In the genomic region with DNA sequence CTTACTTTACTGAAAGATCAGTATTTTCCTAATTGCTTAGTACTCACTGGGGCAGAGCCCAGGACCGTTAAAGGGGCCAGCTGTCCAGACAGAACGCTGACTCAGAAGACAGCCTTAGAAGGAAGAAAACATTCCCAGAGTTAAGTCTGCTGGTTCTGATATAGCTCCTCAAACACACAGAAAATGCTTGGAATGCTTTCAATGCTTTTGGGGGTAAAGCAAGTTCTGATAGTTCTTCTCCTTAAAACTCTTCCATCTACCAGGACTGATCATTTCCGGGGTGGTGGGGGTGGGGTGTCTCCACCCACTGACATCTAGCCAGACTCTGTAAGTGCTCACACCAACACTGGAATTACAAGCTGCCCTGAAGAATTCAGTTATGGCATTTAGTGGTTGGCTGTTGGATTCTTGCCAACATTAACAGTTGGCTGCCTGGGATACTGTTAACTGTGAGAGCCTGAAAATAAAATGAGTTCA, we compare ENCODE assay signal across 8 mouse cellular contexts.
DNase-seq lines count a peak whose midpoint lies in the region; ATAC-seq and TF ChIP-seq lines count a peak whose summit lies in the region.

No protein-coding gene starts in this region.

- ATAC-seq in liver, embryonic 12.5 days, result no peak
- ATAC-seq in liver, postnatal 0 days, result no peak

- DNase-seq in liver, postnatal 0 days, result no peak
- DNase-seq in cerebellum, adult 11-12 months, result peak; percentile 37
- peak; percentile 78 for DNase-seq in heart, embryonic 10.5 days (ENCODE audit: low spot score)
- peak; percentile 71 for DNase-seq in kidney, postnatal 14 days
- DNase-seq in lung, postnatal 36 days, result peak; percentile 78
- no peak for DNase-seq in spleen, adult 12 weeks (ENCODE audit: low spot score)
- no peak for DNase-seq in thymus, postnatal 4 days

- peaks cover 14% of the 10 kb centered on the region for H3K4me1 ChIP-seq in liver, embryonic 12.5 days
- 0 out of 2 replicates have a peak, but pooled peaks cover 2% of the 10 kb centered on the region for H3K4me1 ChIP-seq in liver, postnatal 0 days (ENCODE audit: insufficient read depth)
- peaks cover 31% of the 10 kb centered on the region for H3K4me1 ChIP-seq in heart, embryonic 10.5 days

- TF ChIP-seq EP300 in liver, postnatal 0 days (IDR thresholded peaks at IDR 0.05; ENCODE audit: low read depth), result no peak

- H3K9me3 ChIP-seq in liver, embryonic 12.5 days (replicated peaks), result no peaks in the 10 kb centered on the region
- no peaks in the 10 kb centered on the region for H3K9me3 ChIP-seq in liver, postnatal 0 days (ENCODE audit: low read length)
- H3K9me3 ChIP-seq in heart, embryonic 10.5 days, result no peaks in the 10 kb centered on the region

- no peak for TF ChIP-seq CTCF in liver, postnatal 0 days (IDR thresholded peaks at IDR 0.05; ENCODE audit: low read depth)

- no peaks in the 10 kb centered on the region for H3K27me3 ChIP-seq in liver, embryonic 12.5 days (replicated peaks)
- H3K27me3 ChIP-seq in liver, postnatal 0 days (ENCODE audit: insufficient read depth, low read length), result no peaks in the 10 kb centered on the region
- H3K27me3 ChIP-seq in heart, embryonic 10.5 days (ENCODE audit: insufficient read depth, poor library complexity, severe bottlenecking), result no peaks in the 10 kb centered on the region

- H3K36me3 ChIP-seq in liver, embryonic 12.5 days, result peaks cover 30% of the 10 kb centered on the region
- peaks cover 20% of the 10 kb centered on the region for H3K36me3 ChIP-seq in liver, postnatal 0 days (replicated peaks; ENCODE audit: insufficient read depth, low read length)
- peaks cover 23% of the 10 kb centered on the region for H3K36me3 ChIP-seq in heart, embryonic 10.5 days

- no peak overlapping the region for H3K9ac ChIP-seq in liver, embryonic 12.5 days
- no peak overlapping the region for H3K9ac ChIP-seq in liver, postnatal 0 days (replicated peaks)

- no peak overlapping the region for H3K4me2 ChIP-seq in liver, embryonic 12.5 days
- H3K4me2 ChIP-seq in liver, postnatal 0 days (ENCODE audit: low read depth, low read length), result no peak overlapping the region

- no peak overlapping the region for H3K4me3 ChIP-seq in liver, embryonic 12.5 days
- no peak overlapping the region for H3K4me3 ChIP-seq in liver, postnatal 0 days (ENCODE audit: low read depth, low read length)
- H3K4me3 ChIP-seq in heart, embryonic 10.5 days, result no peak overlapping the region

- peak overlapping the region; percentile 56 for H3K27ac ChIP-seq in liver, embryonic 12.5 days
- H3K27ac ChIP-seq in liver, postnatal 0 days (ENCODE audit: low read depth), result no peak overlapping the region
- H3K27ac ChIP-seq in heart, embryonic 10.5 days, result peak overlapping the region; percentile 89

- 47% methylated on average over 3 of the region's 3 CpGs for WGBS in liver, embryonic 12.5 days (ENCODE audit: insufficient replicate concordance)
- WGBS in liver, postnatal 0 days (ENCODE audit: insufficient replicate concordance), result 35% methylated on average over 3 of the region's 3 CpGs
- 12% methylated on average over 3 of the region's 3 CpGs for WGBS in heart, embryonic 10.5 days

Comparison
In these comparisons a context has a peak if more than half of its experiments do, and no peak if none do; other contexts are left out.
1. DNase-seq: peak in cerebellum, adult 11-12 months (single experiment), heart, embryonic 10.5 days (single experiment), kidney, postnatal 14 days (single experiment) and lung, postnatal 36 days (single experiment); none in liver, postnatal 0 days (single experiment), spleen, adult 12 weeks (single experiment) and thymus, postnatal 4 days (single experiment).